Mouse (Mus musculus): ENCODE results near the gene Snx14. TPM values are rescaled to one million over a fixed set of nuclear protein-coding genes. Genes with fewer than 3 reads are reported as not detected.

The Snx14 gene
- total RNA-seq (2012; rRNA removed) (11.1 and 12.7 TPM in 2 replicates), polyA plus RNA-seq (2012; ENCODE audit: insufficient read depth in 1 of 2, insufficient read length in 2 of 2, low read depth in 1 of 2, low replicate concordance in 2 of 2, missing spikeins in 1 of 2) (10 to 100 TPM; 16.9 to 83.1 TPM)

DNA sequence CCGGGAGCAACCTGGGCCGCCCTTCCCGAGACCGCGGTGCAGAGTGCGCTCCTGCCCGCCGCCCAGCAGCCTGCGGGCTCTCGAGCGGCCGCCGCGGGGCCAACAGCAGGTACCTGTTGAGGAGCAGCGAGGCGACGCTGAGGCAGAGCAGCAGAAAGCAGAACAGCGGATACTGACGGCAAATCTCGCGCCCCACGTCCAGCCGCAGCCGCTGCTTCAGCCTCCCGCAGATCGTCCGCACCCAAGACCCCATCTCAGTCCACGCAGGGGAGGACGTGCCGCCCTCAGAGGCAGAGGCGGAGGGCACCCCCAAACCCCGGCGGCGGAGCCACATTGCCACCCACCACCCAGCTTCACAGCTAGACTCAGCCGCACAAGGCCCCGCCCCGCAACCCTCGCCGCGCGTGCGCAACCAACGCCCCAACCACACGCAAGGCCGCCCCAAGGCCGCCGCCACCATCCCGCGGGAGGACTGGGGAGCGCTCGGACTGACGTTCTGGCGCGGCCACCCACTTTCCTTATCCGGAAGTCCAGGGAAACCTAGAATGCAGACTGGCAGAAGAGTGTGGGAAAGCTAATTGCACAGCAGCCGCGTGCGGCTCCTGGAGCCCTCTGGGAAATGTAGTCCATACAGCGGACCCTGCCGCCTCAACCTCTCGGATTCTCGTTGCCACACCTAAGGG is at the start of gene Snx14:
TSS of gene Snx14 (minus strand) at position 404 of the 683 bp plus-strand sequence.
- Histone ChIP-seq H3K9ac (ENCODE audit: control insufficient read depth, low read depth, low read length, poor library complexity, severe bottlenecking) (peak within 1 kb of the TSS; percentile 78), H3K27me3 (ENCODE audit: control insufficient read depth in 1 of 2, insufficient read depth in 2 of 2, low read length in 2 of 2) (no peaks in the 10 kb centered on the region), H3K4me3 (ENCODE audit: control insufficient read depth in 1 of 2, insufficient read depth in 1 of 2, low read depth in 2 of 2, low read length in 2 of 2) (peak within 1 kb of the TSS; percentile 65 to 79), H3K4me1 (ENCODE audit: control insufficient read depth in 1 of 2, insufficient read depth in 2 of 2, low read length in 2 of 2) (peaks cover 6 to 9% of the 10 kb centered on the region in 2 experiments; a peak in 2 of 4 replicates), H3K9me3 (replicated peaks; ENCODE audit: insufficient read depth, low read length) (no peaks in the 10 kb centered on the region), H3K27ac (ENCODE audit: control insufficient read depth, low read depth, low read length) (peak within 1 kb of the TSS; percentile 64), H3K79me2 (ENCODE audit: control insufficient read depth, insufficient read depth, low read length, poor library complexity) (peaks cover 9% of the 10 kb centered on the region; the same call in 1 of the 2 replicates), H3K36me3 (ENCODE audit: control insufficient read depth in 1 of 2, insufficient read depth in 2 of 2, low read length in 2 of 2) (peaks cover 0 to 23% of the 10 kb centered on the region in 2 experiments; a peak in 3 of 4 replicates)
- peak; percentile 96 for DNase-seq (ENCODE audit: low read depth, low spot score)
- TF ChIP-seq ZC3H11A (IDR thresholded peaks at IDR 0.05; ENCODE audit: low read depth, low read length) (no peak), POLR2AphosphoS2 (IDR thresholded peaks at IDR 0.05; ENCODE audit: low read length) (peak; percentile 91), POLR2A (IDR thresholded peaks at IDR 0.05; ENCODE audit: control insufficient read depth in 1 of 2, insufficient read depth in 1 of 2, low read depth in 1 of 2, low read length in 2 of 2, poor library complexity in 1 of 2) (peak; percentile 72 to 80; a peak in 3 of 4 replicates), MAX (IDR thresholded peaks at IDR 0.05; ENCODE audit: low read length) (peak; percentile 23; the same call in 1 of the 2 replicates), SIN3A (IDR thresholded peaks at IDR 0.05; ENCODE audit: low read length) (peak; percentile 68; the same call in 1 of the 2 replicates), EP300 (IDR thresholded peaks at IDR 0.05; ENCODE audit: low read depth in 1 of 2, low read length in 2 of 2) (no peak), MXI1 (IDR thresholded peaks at IDR 0.05; ENCODE audit: low read depth, low read length) (peak; percentile 71; the same call in 1 of the 2 replicates), ZKSCAN1 (IDR thresholded peaks at IDR 0.05; ENCODE audit: low read depth, low read length) (0 out of 2 replicates have a peak, but pooled peaks have one; percentile 0), BHLHE40 (IDR thresholded peaks at IDR 0.05; ENCODE audit: borderline replicate concordance, low read depth, low read length) (0 out of 2 replicates have a peak, but pooled peaks have one; percentile 11), MYB (IDR thresholded peaks at IDR 0.05; ENCODE audit: low read depth, low read length) (0 out of 2 replicates have a peak, but pooled peaks have one; percentile 45), RAD21 (IDR thresholded peaks at IDR 0.05; ENCODE audit: low read depth, low read length) (no peak), GABPA (IDR thresholded peaks at IDR 0.05; ENCODE audit: low read depth, low read length) (no peak), ELF1 (IDR thresholded peaks at IDR 0.05; ENCODE audit: low read depth, low read length) (peak; percentile 92), NELFE (IDR thresholded peaks at IDR 0.05; ENCODE audit: low read depth, low read length) (peak; percentile 79), TAL1 (IDR thresholded peaks at IDR 0.05; ENCODE audit: low read length) (no peak), TBP (IDR thresholded peaks at IDR 0.05; ENCODE audit: low read depth, low read length) (peak; percentile 52; the same call in 1 of the 2 replicates), NRF1 (IDR thresholded peaks at IDR 0.05; ENCODE audit: insufficient read depth, low read depth, low read length, poor library complexity, severe bottlenecking) (peak; percentile 95), POLR2AphosphoS5 (IDR thresholded peaks at IDR 0.05; ENCODE audit: borderline replicate concordance, low read depth, low read length) (peak; percentile 74; the same call in 1 of the 2 replicates), MYC (IDR thresholded peaks at IDR 0.05; ENCODE audit: low read depth, low read length) (0 out of 2 replicates have a peak, but pooled peaks have one; percentile 45), USF1 (IDR thresholded peaks at IDR 0.05; ENCODE audit: low read depth, low read length) (peak; percentile 51), MAZ (IDR thresholded peaks at IDR 0.05; ENCODE audit: low read depth, low read length) (peak; percentile 83; the same call in 1 of the 2 replicates), HCFC1 (IDR thresholded peaks at IDR 0.05; ENCODE audit: low read depth, low read length) (peak; percentile 95), ZNF384 (IDR thresholded peaks at IDR 0.05; ENCODE audit: low read depth, low read length) (no peak), CHD2 (IDR thresholded peaks at IDR 0.05; ENCODE audit: low read length) (no peak), CTCF (IDR thresholded peaks at IDR 0.05 in 2 of 3, conservative IDR thresholded peaks at IDR 0.05 in 1 of 3; ENCODE audit: control insufficient read depth in 1 of 3, insufficient read depth in 1 of 3, low read depth in 2 of 3, low read length in 3 of 3, poor library complexity in 1 of 3, severe bottlenecking in 1 of 3) (0 out of 6 replicates have a peak, but pooled peaks of 1 of the 3 experiments have one; percentile 0), UBTF (IDR thresholded peaks at IDR 0.05; ENCODE audit: borderline replicate concordance, insufficient read depth, low read depth, low read length) (peak; percentile 42; the same call in 1 of the 2 replicates), RCOR1 (IDR thresholded peaks at IDR 0.05; ENCODE audit: low read depth, low read length) (no peak), CHD1 (IDR thresholded peaks at IDR 0.05; ENCODE audit: low read depth, low read length) (peak; percentile 92; the same call in 1 of the 2 replicates), ETS1 (IDR thresholded peaks at IDR 0.05; ENCODE audit: low read depth, low read length) (peak; percentile 33; the same call in 1 of the 2 replicates), KAT2A (conservative IDR thresholded peaks at IDR 0.05; ENCODE audit: low read depth, low read length) (no peak; the same call in 1 of the 2 replicates), JUND (IDR thresholded peaks at IDR 0.05; ENCODE audit: low read depth, low read length) (no peak), TCF12 (IDR thresholded peaks at IDR 0.05; ENCODE audit: low read depth, low read length) (peak; percentile 43; the same call in 1 of the 2 replicates), GATA1 (IDR thresholded peaks at IDR 0.05; ENCODE audit: low read depth, low read length) (no peak), E2F4 (IDR thresholded peaks at IDR 0.05; ENCODE audit: borderline replicate concordance, low read depth, low read length) (no peak)
